Mouse (Mus musculus) liver, embryonic 11.5 days (tissue): ENCODE results near the gene N4bp1. TPM values are rescaled to one million over a fixed set of nuclear protein-coding genes. Genes with fewer than 3 reads are reported as not detected.

Source experiments
- ATAC-seq: fragments of 200-750 bp; cut with Nextera tagmentation; replicated peaks from 2 replicates; pipeline ENCODE4 v1.8.0; 2017; ENCODE audit warnings: moderate number of reproducible peaks, mild to moderate bottlenecking, moderate TSS enrichment, moderate library complexity; ENCODE audit not compliant: low FRiP score
- DNase-seq: peaks from one replicate; pipeline ENCODE4 v3.0.0-alpha.2; 2017; ENCODE audit warnings: low spot score
- H3K27ac ChIP-seq: fragments of 300-500 bp; sonication (generic); 2 replicates; pipeline ENCODE4 v1.5.1; 2014; ENCODE audit warnings: mild to moderate bottlenecking, low read depth, low read length, control low read depth
- H3K27me3 ChIP-seq: fragments of 300-500 bp; sonication (generic); replicated peaks from 2 replicates; pipeline ENCODE4 v1.6.1; 2014; ENCODE audit warnings: low read length, mixed read lengths; ENCODE audit not compliant: control insufficient read depth, insufficient read depth
- H3K36me3 ChIP-seq: fragments of 300-500 bp; sonication (generic); 2 replicates; pipeline ENCODE4 v1.6.1; 2014; ENCODE audit warnings: mild to moderate bottlenecking, low read length, moderate library complexity, mixed read lengths; ENCODE audit not compliant: control insufficient read depth, insufficient read depth
- H3K4me1 ChIP-seq: fragments of 300-500 bp; sonication (generic); replicated peaks from 2 replicates; pipeline ENCODE4 v1.6.1; 2014; ENCODE audit warnings: low read length, mixed read lengths; ENCODE audit not compliant: control insufficient read depth, insufficient read depth
- H3K4me2 ChIP-seq: fragments of 300-500 bp; sonication (generic); 2 replicates; pipeline ENCODE4 v1.6.1; 2014; ENCODE audit warnings: mild to moderate bottlenecking, control low read depth, moderate library complexity
- H3K4me3 ChIP-seq: fragments of 300-500 bp; sonication (generic); 2 replicates; pipeline ENCODE4 v1.5.1; 2014; ENCODE audit warnings: low read depth, low read length, control low read depth
- H3K9ac ChIP-seq: fragments of 300-500 bp; sonication (generic); 2 replicates; pipeline ENCODE4 v1.6.1; 2014; ENCODE audit warnings: low read depth, low read length, control low read depth
- H3K9me3 ChIP-seq: fragments of 300-500 bp; sonication (generic); 2 replicates; pipeline ENCODE4 v1.6.1; 2016; ENCODE audit warnings: low read length, inconsistent platforms, mixed read lengths; ENCODE audit not compliant: control insufficient read depth
- WGBS: fragments of 180-500 bp; shearing (Covaris S2); extraction: QIAGEN DNeasy Blood & Tissue Kit; methylation state at CpG from one replicate; pipeline ENCODE4 v1.1.7; 2014; 5-methylcytosine and 5-hydroxymethylcytosine counted together
- polyA plus RNA-seq: library from polyadenylated mRNA; unstranded; fragments of >200 nt; fragmentation: Nextera tagmentation; extraction: Ambion mirVana; gene quantifications from 2 replicates; pipeline ENCODE4 v1.2.1, GENCODE M21; 2014

Gene N4bp1
- polyA plus RNA-seq, 1 experiment from 2014 or later: 7.8 TPM

DNA sequence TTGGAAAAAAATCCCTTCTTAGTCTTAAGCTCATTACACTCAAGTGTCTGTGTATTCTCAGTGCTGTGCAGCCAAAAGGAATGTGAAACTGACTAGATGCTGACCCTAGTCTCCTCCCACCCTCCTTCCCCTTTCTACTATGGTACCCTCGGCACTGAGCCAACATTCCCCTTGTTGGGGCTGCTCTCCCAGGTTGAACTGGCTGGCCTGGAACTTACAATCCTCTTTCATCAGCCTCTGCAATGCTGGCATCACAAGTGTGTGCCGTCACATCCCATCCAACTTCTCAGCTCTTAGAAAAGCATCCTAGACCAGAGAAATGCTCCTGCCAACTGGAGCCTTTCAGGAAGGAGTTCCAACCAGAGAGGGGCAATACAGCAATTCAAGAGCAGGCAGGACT lies 11.9 kb downstream of the N4bp1 start:
- no peaks in the 10 kb centered on the region for H3K27me3 ChIP-seq
- H3K36me3 ChIP-seq: peaks cover 4% of the 10 kb centered on the region; the same call in 1 of the 2 replicates
- H3K4me3 ChIP-seq: no peak overlapping the region
- 63% methylated on average over 2 of the region's 2 CpGs for WGBS
- no peak overlapping the region for H3K9ac ChIP-seq
- H3K9me3 ChIP-seq: no peaks in the 10 kb centered on the region
- ATAC-seq (no peak), DNase-seq (no peak)
- no peak overlapping the region for H3K27ac ChIP-seq
- H3K4me2 ChIP-seq: no peak overlapping the region
- peaks cover 28% of the 10 kb centered on the region for H3K4me1 ChIP-seq

DNA sequence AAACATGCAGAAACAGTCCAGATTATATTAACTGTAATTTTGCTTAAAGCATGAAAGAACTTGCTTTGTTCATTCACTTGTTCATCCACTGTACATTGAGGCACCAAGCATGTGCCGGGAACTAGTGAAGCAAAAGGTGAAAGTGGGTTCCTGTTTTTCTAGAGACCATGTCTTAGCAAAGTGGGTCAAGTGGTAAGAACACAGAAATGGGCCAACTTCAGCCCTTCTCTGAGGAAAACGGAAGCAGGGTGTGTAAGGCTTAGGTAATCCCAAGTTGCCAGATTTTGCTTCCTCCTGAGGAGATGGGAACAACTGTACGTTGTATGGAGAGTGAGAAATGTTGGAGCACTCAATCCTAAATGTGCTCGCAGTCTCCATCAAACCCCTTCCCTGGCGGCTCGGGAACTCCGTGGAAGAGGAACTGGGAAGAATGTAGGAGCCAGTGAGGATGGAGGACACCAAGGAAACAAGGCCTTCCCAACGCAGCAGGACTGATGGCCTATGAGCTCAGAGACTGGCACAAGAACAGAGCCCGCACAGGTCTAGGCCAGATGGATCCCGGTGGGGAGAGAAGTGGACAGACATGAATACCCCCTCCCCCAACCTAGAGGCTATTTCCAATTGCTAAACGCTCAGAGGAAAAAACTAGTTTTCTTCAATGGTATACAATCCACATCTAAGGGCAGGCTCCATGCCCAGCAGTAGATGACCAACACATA lies 12.8 kb downstream of the N4bp1 start:
- H3K27me3 ChIP-seq: no peaks in the 10 kb centered on the region
- no peak overlapping the region for H3K4me2 ChIP-seq
- 92% methylated on average over 11 of the region's 11 CpGs for WGBS
- peaks cover 4% of the 10 kb centered on the region; the same call in 1 of the 2 replicates for H3K36me3 ChIP-seq
- ATAC-seq (no peak), DNase-seq (no peak)
- no peak overlapping the region for H3K9ac ChIP-seq
- H3K4me1 ChIP-seq: peaks cover 28% of the 10 kb centered on the region
- H3K4me3 ChIP-seq: no peak overlapping the region
- no peak overlapping the region for H3K27ac ChIP-seq
- no peaks in the 10 kb centered on the region for H3K9me3 ChIP-seq

DNA sequence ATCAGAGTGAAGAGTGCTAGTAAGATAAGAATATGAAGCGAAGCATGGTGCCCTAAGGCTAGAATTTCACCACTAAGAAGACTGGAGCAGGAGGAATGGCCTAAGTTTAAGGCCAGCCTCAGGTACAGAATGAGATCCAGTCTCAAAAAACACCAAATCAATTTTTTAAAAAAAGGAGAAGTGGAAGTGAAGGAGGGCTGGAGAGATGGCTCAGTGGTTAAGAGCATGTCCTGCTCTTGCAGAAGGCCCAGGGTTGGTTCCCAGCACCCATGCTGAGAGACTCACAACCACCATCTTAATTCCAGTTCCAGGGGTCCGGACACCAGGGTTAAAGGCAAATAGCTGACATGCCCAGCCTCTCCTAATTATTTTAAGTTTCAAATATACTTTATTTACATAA lies 13.6 kb downstream of the N4bp1 start:
- peaks cover 25% of the 10 kb centered on the region for H3K4me1 ChIP-seq
- WGBS: 83% methylated on average over 2 of the region's 2 CpGs

DNA sequence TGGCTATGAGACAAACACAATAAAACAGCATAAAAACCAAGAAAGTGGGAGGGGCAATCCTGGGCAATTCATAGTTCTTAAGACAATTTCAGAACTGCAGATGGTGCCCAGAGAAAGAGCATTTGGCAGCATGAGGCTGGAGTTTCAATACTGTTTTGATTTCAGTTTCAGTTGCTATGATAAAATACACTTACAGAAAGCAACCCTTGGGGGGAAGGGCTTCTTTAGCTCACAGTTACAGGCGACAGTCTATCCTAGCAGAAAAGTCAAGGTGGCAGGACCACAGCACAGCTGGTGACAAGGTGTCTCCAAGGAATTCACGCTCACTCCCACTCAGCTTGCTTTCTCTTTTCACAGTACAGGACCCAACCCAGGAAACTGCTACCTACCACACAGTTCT lies 14.3 kb downstream of the N4bp1 start:
- Histone ChIP-seq H3K9ac (no peak overlapping the region), H3K9me3 (no peaks in the 10 kb centered on the region), H3K4me2 (no peak overlapping the region), H3K27me3 (no peaks in the 10 kb centered on the region), H3K36me3 (peaks cover 4% of the 10 kb centered on the region; the same call in 1 of the 2 replicates), H3K4me3 (no peak overlapping the region), H3K27ac (no peak overlapping the region), H3K4me1 (peaks cover 25% of the 10 kb centered on the region)
- ATAC-seq: no peak
- no peak for DNase-seq
- WGBS: 84% methylated on average over 2 of the region's 2 CpGs

More for the DNA sequence above, 13.6 kb downstream of the N4bp1 start:
- Histone ChIP-seq H3K4me2 (no peak overlapping the region), H3K36me3 (peaks cover 4% of the 10 kb centered on the region; the same call in 1 of the 2 replicates), H3K9ac (no peak overlapping the region), H3K27me3 (no peaks in the 10 kb centered on the region), H3K4me3 (no peak overlapping the region), H3K9me3 (no peaks in the 10 kb centered on the region), H3K27ac (no peak overlapping the region)
- DNase-seq (no peak), ATAC-seq (no peak)

DNA sequence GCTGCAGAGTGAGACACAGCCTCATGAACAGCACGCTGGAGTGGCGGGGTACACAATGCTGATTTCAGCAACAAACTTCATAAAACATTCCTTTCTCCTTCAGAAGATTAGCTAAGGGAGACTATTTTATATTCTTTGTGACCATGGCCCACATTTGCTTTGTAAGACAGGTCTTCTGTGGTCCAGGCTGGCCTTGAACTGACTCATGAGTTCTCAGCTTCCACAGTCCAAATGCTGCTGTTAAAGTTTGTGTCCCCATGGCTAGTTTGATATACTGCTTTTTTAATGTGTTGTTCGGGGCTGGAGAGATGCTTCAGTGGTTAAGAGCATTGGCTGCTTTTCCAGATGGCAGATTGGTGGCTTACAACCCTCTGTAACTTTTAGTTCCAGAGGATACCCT lies 17.0 kb downstream of the N4bp1 start:
- Histone ChIP-seq H3K9ac (no peak overlapping the region), H3K27ac (no peak overlapping the region), H3K4me3 (no peak overlapping the region), H3K4me1 (peaks cover 6% of the 10 kb centered on the region), H3K4me2 (no peak overlapping the region), H3K36me3 (peaks cover 4% of the 10 kb centered on the region; the same call in 1 of the 2 replicates), H3K9me3 (no peaks in the 10 kb centered on the region), H3K27me3 (no peaks in the 10 kb centered on the region)
- no peak for DNase-seq
- no peak for ATAC-seq
- WGBS: 81% methylated on average over 3 of the region's 3 CpGs

DNA sequence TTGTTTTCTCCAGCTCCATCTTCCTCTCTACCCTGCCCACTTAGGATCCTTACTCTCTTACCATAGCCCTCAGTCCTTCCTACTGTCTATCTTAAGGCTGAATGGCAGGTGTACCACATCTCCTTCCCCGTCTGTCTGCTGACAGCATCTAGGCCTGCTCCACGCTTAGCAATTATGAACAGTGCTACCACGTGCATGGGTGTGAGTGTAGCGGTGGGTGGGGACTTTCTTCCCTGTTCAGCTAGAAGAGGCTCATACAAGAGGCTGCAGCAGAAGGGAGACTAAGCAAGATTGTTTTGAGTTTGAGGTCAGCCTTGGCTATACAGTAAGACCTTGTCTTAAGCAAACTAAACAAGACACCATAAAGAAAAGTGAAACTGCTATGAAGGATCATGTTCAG lies 20.3 kb downstream of the N4bp1 start:
- Histone ChIP-seq H3K27me3 (no peaks in the 10 kb centered on the region), H3K9ac (no peak overlapping the region), H3K36me3 (peaks cover 9% of the 10 kb centered on the region; the same call in 1 of the 2 replicates), H3K9me3 (no peaks in the 10 kb centered on the region), H3K4me1 (0 out of 2 replicates have a peak, but pooled peaks cover under 1% of the 10 kb centered on the region), H3K4me2 (no peak overlapping the region), H3K4me3 (no peak overlapping the region), H3K27ac (no peak overlapping the region)
- ATAC-seq (no peak), DNase-seq (no peak)
- WGBS: 77% methylated on average over 4 of the region's 4 CpGs

DNA sequence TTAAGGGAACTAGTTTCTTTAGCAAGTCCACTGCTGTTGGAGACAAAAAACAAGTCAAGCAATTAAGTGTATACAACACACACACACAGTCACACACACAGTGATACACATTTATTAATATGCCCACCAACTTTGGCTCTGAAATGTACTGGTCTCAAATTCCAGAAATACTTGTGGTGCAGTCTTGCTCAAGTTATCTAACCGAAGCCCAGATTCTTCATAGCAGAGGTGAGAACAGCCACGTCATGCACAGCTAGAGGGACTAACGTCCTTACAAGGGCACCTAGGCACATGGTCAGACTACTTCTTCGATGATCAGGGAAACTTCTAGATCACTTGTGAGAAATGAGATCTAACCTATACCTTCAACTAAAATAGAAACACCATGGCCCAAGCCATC lies 22.2 kb downstream of the N4bp1 start:
- Histone ChIP-seq H3K4me3 (no peak overlapping the region), H3K36me3 (peaks cover 9% of the 10 kb centered on the region; the same call in 1 of the 2 replicates), H3K4me2 (no peak overlapping the region), H3K27ac (no peak overlapping the region), H3K27me3 (no peaks in the 10 kb centered on the region), H3K4me1 (no peaks in the 10 kb centered on the region), H3K9me3 (no peaks in the 10 kb centered on the region), H3K9ac (no peak overlapping the region)
- DNase-seq (no peak), ATAC-seq (no peak)
- 77% methylated on average over 4 of the region's 4 CpGs for WGBS

DNA sequence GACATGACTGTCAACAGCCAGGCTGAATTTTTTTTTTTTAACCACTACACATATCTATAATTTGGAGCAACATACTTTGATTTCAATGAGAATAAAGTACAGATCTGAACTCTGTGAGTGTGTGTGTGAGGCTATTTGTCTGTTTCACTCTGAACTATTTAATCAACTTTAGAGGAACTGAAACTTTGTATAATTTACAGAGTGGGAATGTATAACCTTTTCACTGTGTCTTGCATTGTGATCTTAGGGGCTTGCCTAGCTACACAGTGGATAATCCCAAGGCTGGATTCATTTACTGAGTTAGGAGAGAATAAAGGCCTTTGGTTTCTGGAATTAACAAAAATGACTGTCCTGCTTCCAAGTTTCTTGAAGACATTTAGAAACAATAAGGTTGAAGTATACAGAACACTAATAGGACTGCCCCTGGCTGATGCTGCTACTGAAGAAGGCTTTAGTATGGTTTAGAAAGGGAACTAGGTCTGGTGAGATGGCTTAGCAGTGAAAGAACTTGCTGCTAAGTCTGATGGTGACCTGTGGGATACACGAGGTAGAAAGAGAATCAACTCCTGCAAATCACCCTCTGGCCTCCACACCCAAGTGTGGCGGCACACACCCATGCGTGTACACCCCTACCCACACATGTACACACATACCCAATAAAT lies 22.8 kb downstream of the N4bp1 start:
- no peak for DNase-seq
- Histone ChIP-seq H3K27ac (no peak overlapping the region), H3K9ac (no peak overlapping the region)

More for the DNA sequence above, 22.8 kb downstream of the N4bp1 start:
- H3K9me3 ChIP-seq: no peaks in the 10 kb centered on the region
- H3K36me3 ChIP-seq: peaks cover 11% of the 10 kb centered on the region; the same call in 1 of the 2 replicates
- no peaks in the 10 kb centered on the region for H3K4me1 ChIP-seq
- no peak for ATAC-seq
- no peaks in the 10 kb centered on the region for H3K27me3 ChIP-seq
- no peak overlapping the region for H3K4me3 ChIP-seq
- no peak overlapping the region for H3K4me2 ChIP-seq
- WGBS: 83% methylated on average over 3 of the region's 3 CpGs
